Mouse (Mus musculus): ENCODE results near the gene Tsku.

DNA sequence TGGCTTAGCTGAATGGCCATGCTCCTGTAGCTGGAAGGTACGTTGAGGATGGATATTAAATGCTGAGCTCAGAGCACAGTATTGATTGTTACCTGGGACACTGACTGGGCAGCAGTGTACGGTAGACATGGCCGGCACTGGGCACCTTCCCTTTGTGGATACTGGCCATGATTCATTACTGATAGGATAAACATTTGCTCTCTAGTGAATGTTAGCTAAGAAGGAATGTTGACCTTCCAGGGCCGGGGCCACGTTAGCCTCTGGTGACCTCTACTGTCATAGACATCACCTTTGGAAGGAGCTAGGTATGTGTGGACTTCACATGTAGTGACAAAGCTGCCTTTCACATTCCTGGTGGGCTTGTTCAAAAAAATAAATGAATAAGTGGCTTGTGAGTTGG is 13.7 kb downstream of the Tsku start:
- TF ChIP-seq CTCF (conservative IDR thresholded peaks at IDR 0.05; ENCODE audit: insufficient read depth, insufficient read length, low read depth, low read length): no peak
- TF ChIP-seq POLR2A (IDR thresholded peaks at IDR 0.05; ENCODE audit: low read depth, low read length): no peak
